Mouse (Mus musculus) regulatory T cell (primary cell): ENCODE results near the gene Pus7.
"Not testable (repeated sequence)": the region's sequence is repeated elsewhere in the genome, so short reads cannot be mapped to it uniquely, and the experiment has no call there.

Source experiments
- in situ Hi-C: fragments of 300-600 bp; cut with MboI, MseI; formaldehyde crosslinking; loops from one replicate; pipeline ENCODE4 v1.15.1; 2025; ENCODE audit warnings: high pct_unique_total_duplicates

Pus7 gene

DNA sequence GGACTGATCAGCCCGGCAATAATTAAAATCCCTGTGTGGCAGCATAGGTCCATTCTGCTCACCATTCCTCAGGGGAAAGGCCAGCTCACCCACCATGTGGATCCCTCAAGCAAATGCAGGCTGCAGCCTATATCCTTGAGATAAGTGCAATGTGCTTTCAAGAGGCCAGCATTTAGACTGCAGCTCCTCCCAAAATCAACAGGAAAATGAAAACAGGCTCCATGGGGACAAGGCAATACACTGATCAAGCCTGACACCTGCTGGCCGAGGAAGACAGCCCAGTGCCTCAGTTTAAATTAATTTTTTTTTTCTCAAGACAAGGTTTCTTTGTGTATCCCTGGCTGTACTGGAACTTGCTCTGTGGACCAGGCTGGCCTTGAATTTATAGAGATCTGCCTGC lies 24.9 kb downstream of the Pus7 start:
- in situ Hi-C loops, result no loop called here

DNA sequence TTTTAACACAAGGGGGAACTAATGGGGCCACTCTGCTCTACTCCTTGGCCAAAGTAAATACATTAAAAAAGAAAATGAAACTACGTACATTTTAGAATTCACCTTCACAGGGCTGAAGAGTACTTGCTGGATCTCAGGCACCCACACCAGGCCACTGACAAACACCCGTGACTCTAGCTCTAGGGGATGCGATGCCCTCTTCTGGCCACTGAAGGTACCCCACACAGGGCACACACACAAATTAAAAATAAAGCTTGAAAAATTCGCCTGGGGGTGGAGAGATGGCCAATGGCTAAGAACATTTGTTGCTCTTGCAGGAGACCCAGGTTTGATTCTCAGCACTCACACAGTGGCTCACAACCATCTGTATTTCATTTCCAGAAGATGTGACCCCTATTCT lies 27.1 kb downstream of the Pus7 start:
- in situ Hi-C loops, result no loop called here

DNA sequence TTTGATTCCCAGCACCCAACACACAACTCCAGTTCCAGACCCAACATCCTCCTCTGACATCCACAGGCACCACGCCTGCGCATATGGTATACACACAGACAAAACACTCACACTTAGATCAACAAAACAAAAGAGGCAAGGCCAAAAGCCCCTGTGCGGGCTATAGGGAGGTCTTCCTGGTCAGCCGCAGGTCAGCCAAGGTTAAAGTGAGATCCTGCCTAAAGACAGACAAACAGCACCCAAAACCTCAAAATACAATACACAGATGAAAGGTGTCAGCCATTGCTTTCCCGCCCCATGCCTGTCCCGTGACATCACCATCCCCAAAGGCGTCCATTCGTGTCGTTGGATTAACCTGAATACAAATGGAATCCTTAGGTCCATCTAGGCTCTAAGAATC lies 27.9 kb downstream of the Pus7 start:
- in situ Hi-C loops, result no loop called here

DNA sequence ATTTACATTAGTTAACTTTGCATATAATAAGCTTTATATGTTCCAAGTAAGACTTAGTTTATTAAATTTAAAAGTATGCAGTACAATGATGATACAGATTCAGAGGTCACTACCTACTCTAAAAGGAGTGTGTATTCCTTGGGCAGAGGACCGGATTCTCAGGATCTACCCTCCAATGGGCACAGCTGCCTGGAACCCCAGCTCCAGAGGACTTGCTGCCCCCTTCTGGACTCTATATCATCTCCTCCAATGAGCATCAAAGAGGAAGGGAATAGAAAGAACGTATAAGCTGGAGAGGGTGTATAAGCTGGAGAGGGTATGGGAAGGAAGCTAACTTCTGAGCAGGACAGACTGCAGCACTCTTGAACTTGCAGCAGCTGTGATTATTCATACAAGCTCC lies 33.6 kb downstream of the Pus7 start:
- in situ Hi-C loops, result no loop called here

DNA sequence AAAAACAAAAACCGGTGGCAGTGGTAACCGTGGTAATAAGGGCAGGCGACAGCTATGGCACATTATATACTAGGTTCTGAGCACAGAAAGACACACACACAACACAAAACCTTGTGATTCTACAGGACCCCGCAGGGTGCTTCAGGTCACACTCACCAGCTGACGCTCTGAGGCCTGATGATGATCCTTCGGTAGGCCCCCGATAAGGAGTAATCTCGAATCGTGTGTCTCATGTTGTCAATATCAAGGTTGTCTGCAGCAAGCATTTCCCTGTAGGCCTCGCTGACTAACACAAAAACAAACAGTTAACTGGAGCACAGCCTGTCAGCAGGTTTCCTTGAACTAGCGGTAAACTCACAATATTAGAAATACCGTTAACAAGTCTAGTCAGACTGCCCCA lies 40.2 kb downstream of the Pus7 start:
- in situ Hi-C loops, result no loop called here

DNA sequence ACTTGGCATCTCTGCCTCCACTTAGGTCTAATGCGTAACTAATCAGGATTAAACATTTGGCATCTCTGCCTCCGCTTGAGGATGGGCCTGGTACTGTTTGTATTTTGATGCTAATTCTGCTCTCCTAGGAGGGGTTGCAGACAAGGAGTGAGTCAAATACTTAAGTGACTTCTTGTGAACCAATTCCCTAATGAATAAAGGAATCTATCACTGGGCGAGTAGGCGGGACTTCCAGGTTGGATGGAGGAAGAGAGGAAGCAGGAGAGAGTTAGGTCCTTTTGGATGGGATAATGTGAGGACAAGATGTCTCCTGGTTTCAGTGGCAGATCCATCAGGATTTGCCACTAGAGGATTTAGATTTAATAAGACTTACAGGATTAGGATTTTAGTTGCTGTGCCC lies 46.4 kb downstream of the Pus7 start:
- in situ Hi-C loops, result no loop called here

DNA sequence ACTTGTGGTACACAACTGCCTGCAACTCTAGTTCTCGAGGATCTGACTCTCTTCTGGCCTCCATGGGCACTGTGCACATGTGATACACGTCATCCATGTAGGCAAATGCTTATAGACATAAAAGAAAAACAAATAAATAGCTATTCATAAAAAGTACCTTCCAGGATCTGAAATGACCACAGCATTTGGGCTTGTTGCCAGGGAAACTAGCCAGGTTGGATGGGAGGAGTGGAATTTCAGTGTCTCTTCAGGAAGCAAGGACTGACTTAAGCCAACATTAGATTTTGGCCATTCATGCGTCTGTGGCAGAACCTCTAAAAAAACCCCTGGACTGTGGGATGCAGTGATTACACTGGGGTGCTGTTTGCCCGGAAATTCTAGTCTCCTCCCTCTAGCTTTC lies 47.1 kb downstream of the Pus7 start:
- in situ Hi-C loops, result no loop called here

GRCm38 (mm10) chr5:23721956-23722355 lies 61.6 kb downstream of the Pus7 start:
- in situ Hi-C loops, result no loop called here

DNA sequence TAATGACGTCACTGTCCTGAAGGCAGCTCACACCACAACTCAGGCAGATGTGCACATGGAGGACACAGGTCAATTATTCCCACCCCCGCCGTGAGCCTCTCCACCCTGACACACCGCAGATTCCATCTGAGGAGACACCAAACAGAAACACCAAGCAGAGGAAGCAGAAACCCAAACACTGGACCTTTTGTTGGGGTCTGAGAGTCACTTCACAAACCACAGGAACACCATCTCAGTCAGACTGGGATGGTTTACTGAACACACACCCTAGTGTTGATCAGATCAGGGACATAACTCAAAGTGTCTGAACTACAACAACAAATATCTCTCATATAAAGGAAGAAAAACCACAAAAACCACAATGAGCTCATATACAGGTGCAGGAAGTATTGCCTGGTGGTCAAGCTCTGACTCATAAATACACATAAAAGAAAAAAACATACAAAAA lies 64.6 kb downstream of the Pus7 start:
- in situ Hi-C loops, result loop anchor here (10.0 kb wide), 1 partner anchor 1816 kb away; no protein-coding TSS in a partner anchor

GRCm38 (mm10) chr5:23718182-23718534 lies 65.4 kb downstream of the Pus7 start:
- in situ Hi-C loops, result loop anchor here (10.0 kb wide), 1 partner anchor 1817 kb away; no protein-coding TSS in a partner anchor

GRCm38 (mm10) chr5:23717469-23718181 lies 65.9 kb downstream of the Pus7 start:
- in situ Hi-C loops, result loop anchor here (10.0 kb wide), 1 partner anchor 1817 kb away; no protein-coding TSS in a partner anchor

- in situ Hi-C loops, result loop anchor here (5.0 to 10.0 kb wide), 2 partner anchors 69 to 1821 kb away; partner anchors contain the start of gene Pus7
Measured at GRCm38 (mm10) chr5:23713401-23714335, 69.8 kb downstream of the Pus7 start.

DNA sequence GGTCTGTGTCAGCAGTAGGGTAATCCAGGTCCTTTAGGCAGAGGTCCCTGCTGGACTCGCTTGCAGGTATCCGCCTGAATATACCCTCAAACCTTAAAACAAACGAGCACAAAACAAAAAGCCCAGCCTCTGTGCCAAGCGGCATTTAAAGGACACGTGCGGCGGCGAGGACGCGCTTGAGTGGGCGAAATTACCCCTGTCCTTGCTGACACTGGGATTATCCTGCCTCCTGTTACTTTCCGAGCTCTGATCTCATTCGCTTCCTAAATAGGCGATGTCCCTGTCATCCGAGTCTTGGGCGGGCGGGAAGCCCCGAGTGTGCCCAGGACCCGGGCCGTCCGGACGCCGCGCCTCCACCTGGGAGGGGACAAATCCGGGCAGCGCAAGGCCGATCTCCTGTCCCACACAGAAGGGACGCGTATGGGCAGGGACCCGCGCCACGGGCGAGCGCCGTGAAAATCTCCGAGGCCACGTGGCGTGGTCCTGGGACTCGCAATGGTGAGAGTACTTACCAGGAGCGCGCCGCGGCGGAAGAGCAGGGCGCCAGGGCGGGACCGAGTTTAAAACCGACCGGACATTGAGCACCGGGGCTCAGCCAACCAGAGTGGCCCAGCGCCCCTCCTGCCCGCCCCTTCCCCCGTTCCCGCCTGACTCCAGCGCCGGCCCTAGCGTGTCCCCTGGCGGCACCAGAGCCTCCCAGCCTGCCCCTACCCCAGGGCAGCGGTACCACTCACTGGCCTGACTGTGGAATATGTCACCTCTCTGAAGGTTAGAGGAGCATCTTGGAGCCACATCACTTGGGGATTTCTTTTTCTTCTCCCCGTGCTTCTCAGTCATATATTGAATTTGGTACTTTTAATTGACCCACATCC lies 71.1 kb downstream of the Pus7 start:
- in situ Hi-C loops, result loop anchor here (5.0 to 10.0 kb wide), 2 partner anchors 70 to 1822 kb away; partner anchors contain the start of gene Pus7

DNA sequence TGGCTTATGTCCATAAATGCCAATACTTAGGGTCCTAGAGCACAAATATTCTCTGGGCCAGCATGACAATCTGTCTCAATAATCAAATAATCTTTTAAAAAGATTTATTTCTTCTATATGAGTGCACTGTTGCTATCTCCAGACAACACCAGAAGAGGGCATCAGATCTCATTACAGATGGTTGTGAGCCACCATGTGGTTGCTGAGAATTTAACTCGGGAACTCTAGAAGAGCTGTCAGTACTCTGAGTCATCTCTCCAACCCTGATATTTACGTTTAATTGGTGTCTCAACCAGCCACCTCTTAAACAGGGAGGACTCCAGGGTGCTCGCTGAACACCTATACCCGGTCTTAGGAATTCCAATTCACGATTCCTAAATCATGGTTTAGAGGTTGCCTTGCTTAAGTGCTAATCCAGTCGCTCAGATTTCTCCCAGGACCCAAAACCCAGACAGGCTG lies 71.8 kb downstream of the Pus7 start:
- in situ Hi-C loops, result loop anchor here (5.0 to 10.0 kb wide), 2 partner anchors 71 to 1823 kb away; partner anchors contain the start of gene Pus7

DNA sequence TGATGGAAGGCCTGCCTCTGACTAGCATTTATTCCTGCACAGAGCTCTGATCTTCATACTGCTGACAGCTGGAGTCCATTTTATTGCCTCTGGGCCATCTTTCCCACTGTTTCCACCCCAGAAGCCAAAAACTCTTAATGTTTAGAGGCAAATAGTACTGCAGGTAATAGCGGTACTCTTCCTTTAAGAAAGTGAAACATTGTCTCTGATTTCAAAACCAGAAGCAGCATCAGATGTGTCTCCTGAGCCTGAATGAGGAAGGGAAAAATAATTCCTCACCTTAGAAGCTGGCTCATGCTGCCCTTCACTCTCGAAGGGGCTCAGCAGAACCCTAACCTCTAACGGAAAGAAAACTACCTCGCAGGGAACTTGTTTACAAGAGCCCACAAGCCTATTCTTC lies 72.3 kb downstream of the Pus7 start:
- in situ Hi-C loops, result loop anchor here (5.0 to 10.0 kb wide), 2 partner anchors 71 to 1824 kb away; partner anchors contain the start of gene Pus7

DNA sequence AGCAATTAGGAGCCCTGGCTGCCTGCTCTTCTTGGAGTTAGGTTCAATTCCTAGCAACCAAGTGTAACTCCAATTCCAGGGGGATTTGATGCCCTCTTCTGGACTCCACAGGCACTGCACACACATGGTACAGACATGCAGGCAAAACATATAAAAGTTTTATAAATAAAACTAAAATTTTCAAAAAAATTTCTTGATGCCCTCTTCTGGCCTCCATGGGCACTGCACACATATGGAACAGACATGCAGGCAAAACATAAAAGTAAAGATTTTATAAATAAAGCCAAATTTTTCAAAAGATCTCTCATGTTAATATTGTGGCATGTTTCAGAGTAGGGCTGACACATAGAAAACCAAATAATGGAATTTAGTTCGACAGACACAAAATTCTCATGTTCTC lies 73.8 kb downstream of the Pus7 start:
- in situ Hi-C loops, result loop anchor here (5.0 to 10.0 kb wide), 2 partner anchors 73 to 1825 kb away; partner anchors contain the start of gene Pus7

GRCm38 (mm10) chr5:23706601-23707597 lies 76.6 kb downstream of the Pus7 start:
- in situ Hi-C loops, result not testable (repeated sequence)

DNA sequence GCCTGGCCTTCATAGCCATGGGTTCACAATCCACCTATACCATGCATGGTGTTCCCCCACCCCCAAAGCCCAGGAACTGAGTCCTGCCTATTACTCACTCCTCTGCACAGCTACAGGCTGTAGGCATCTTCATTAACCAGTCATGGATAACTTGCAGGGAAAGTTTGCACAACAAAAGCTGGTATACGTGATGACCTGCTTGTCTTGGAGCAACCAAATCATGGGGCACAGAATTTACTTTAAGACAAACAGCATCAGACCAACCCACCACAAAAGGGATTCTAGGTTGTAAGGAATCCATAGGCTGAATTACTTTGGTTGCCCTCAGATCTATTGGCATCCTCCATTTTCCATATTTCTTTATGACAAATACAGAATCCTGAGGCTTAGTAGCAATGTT lies 86.1 kb downstream of the Pus7 start:
- in situ Hi-C loops, result no loop called here
